Mouse (Mus musculus): ENCODE results near the gene Ifnl3. TPM values are rescaled to one million over a fixed set of nuclear protein-coding genes. Genes with fewer than 3 reads are reported as not detected.

The Ifnl3 gene
- total RNA-seq, 1 experiment from 2014 or later: not detected

GRCm38 (mm10) chr7:28572689-28573088, 50.1 kb downstream of the Ifnl3 start:
- no peak for ATAC-seq (ENCODE audit: extremely low read depth, insufficient number of reproducible peaks, low FRiP score, poor library complexity, severe bottlenecking)

GRCm38 (mm10) chr7:28573236-28573635, 50.6 kb downstream of the Ifnl3 start:
- no peak for ATAC-seq (ENCODE audit: extremely low read depth, insufficient number of reproducible peaks, low FRiP score, poor library complexity, severe bottlenecking)

Other genes with a start within 250 kb of the Ifnl3 start
- gene Eid2b, start 245.1 kb upstream of the Ifnl3 start, total RNA-seq (2017): 5.0 and 5.9 TPM in 2 replicates
- gene Selenov, start 231.7 kb upstream of the Ifnl3 start, total RNA-seq (2017): not detected in 2 replicates
- gene Dll3, start 220.6 kb upstream of the Ifnl3 start, total RNA-seq (2017): 0.12 and 0.47 TPM in 2 replicates
- gene Timm50, start 210.8 kb upstream of the Ifnl3 start, total RNA-seq (2017): 8.5 and 10.0 TPM in 2 replicates
- gene Supt5, start 184.1 kb upstream of the Ifnl3 start, total RNA-seq (2017): 118 and 126 TPM in 2 replicates
- gene Rps16, start 172.2 kb upstream of the Ifnl3 start, total RNA-seq (2017): 700 and 800 TPM in 2 replicates
- 32.6 and 39.7 TPM in 2 replicates for gene Plekhg2, start 150.2 kb upstream of the Ifnl3 start, total RNA-seq (2017)
- 496 and 563 TPM in 2 replicates for gene Zfp36, start 142.6 kb upstream of the Ifnl3 start, total RNA-seq (2017)
- 9.1 and 9.8 TPM in 2 replicates for gene Med29, start 130.1 kb upstream of the Ifnl3 start, total RNA-seq (2017)
- 218 and 230 TPM in 2 replicates for gene Paf1, start 129.9 kb upstream of the Ifnl3 start, total RNA-seq (2017)
- 1,008 and 1,024 TPM in 2 replicates for gene Gmfg, start 85.4 kb upstream of the Ifnl3 start, total RNA-seq (2017)
- gene Lrfn1, start 70.9 kb upstream of the Ifnl3 start, total RNA-seq (2017): 0.37 and 0.47 TPM in 2 replicates
- not detected in 2 replicates for gene Ifnl2, start 12.4 kb upstream of the Ifnl3 start, total RNA-seq (2017)
- gene Sycn, start 18.0 kb downstream of the Ifnl3 start, total RNA-seq (2017): not detected in 2 replicates
- gene Nccrp1, start 24.4 kb downstream of the Ifnl3 start, total RNA-seq (2017): 0.49 and 0.70 TPM in 2 replicates
- gene Samd4b, start 75.3 kb downstream of the Ifnl3 start, total RNA-seq (2017): 15.2 and 16.8 TPM in 2 replicates
- gene Pak4, start 75.3 kb downstream of the Ifnl3 start, total RNA-seq (2017): 6.6 and 8.8 TPM in 2 replicates
- not detected in 2 replicates for gene Acp7, start 108.5 kb downstream of the Ifnl3 start, total RNA-seq (2017)
- not detected in 2 replicates for gene Fbxo27, start 170.0 kb downstream of the Ifnl3 start, total RNA-seq (2017)
- 0.61 and 0.81 TPM in 2 replicates for gene Fbxo17, start 194.0 kb downstream of the Ifnl3 start, total RNA-seq (2017)
- 18.0 and 19.4 TPM in 2 replicates for gene Mrps12, start 219.0 kb downstream of the Ifnl3 start, total RNA-seq (2017)
- 5.9 and 6.1 TPM in 2 replicates for gene Sars2, start 219.2 kb downstream of the Ifnl3 start, total RNA-seq (2017)
- not detected in 2 replicates for gene Ccer2, start 233.3 kb downstream of the Ifnl3 start, total RNA-seq (2017)
- 39.3 and 45.8 TPM in 2 replicates for gene Sirt2, start 243.9 kb downstream of the Ifnl3 start, total RNA-seq (2017)
- gene Nfkbib, start 244.7 kb downstream of the Ifnl3 start, total RNA-seq (2017): 23.5 and 24.3 TPM in 2 replicates